Mouse (Mus musculus) layer of hippocampus, adult 2 months (tissue): Measurements from ENCODE around the gene Fam243. TPM values are rescaled to one million over a fixed set of nuclear protein-coding genes. Genes with fewer than 3 reads are reported as not detected.

ENCODE experiments used
- DNase-seq, 2 experiments: peaks; one replicate each; pipeline ENCODE4 v3.0.0; 2022; ENCODE audit warnings: low spot score in 2 of 2
- H3K27ac ChIP-seq: fragments of 200-600 bp; 2 replicates; pipeline ENCODE4 v1.8.1; 2022
- H3K4me3 ChIP-seq: fragments of 200-600 bp; 2 replicates; pipeline ENCODE4 v1.8.1; 2022; ENCODE audit warnings: mild to moderate bottlenecking
- CTCF ChIP-seq: fragments of 200-600 bp; conservative IDR thresholded peaks from 2 replicates; pipeline ENCODE4 v1.8.1; 2022; ENCODE audit warnings: antibody characterized with exemption, mild to moderate bottlenecking, moderate library complexity
- long read RNA-seq, 2 experiments: library from polyadenylated mRNA; stranded (forward); transcript quantifications; one replicate each; pipeline ENCODE4 v2.0.0; 2021; ENCODE audit warnings: borderline mapping rate in 2 of 2
- total RNA-seq, 2 experiments: library from RNA; stranded (reverse); gene quantifications; 2 replicates each; pipeline ENCODE4 v1.2.3; 2021

Gene Fam243
- total RNA-seq = not detected
- long read RNA-seq, experiment 1 = 0 reads
- long read RNA-seq, experiment 2 = 0 reads

- DNase-seq = no peak
- TF ChIP-seq CTCF = no peak
- H3K4me3 ChIP-seq = no peak within 1 kb of the TSS
- no peak within 1 kb of the TSS for H3K27ac ChIP-seq
Observed at GRCm38 (mm10) chr16:92321341-92321740, at the start of gene Fam243. TSS of gene Fam243 (minus strand) at chr16:92321441.

DNA sequence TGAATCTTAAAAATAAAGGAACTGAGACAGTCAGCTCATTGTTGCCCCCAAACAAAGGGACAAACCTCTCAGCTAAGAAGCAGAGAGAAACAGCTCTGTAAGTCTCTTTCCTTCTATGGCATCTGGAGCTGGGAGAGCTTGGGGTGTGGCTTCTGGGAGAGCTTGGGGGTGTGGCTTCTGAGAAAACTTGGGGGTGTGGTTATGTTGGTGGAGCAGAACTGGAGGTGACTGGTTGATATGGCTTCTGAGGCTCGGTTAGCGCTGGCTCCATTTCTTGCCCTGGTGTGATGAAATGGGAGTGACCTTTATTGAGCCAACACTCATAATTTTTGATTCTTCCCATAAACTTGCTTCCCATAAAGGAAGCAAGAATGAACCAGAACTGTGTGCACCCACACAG lies 48.0 kb upstream of the Fam243 start:
- no peak for DNase-seq
- no peak for TF ChIP-seq CTCF
- H3K27ac ChIP-seq = no peak overlapping the region
- H3K4me3 ChIP-seq = no peak overlapping the region

DNA sequence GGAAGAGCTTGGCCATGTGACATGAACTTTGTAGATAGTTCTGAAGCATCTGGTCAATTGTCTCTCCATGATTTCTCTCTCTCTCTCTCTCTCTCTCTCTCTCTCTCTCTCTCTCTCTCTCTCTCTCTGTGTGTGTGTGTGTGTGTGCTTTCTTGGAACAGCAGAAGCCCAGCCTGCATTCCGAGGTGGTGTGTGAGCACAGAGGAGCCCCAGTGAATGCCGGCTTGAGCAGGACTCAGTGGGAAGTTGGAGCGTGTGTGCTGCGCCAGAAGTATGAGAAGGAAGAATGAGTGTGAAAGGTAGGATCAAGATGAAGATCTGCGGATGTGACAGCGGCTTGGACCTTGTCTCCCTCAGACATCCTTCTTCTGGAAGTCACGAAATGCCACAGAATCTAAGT lies 44.2 kb upstream of the Fam243 start:
- no peak for TF ChIP-seq CTCF
- Histone ChIP-seq H3K4me3 (no peak overlapping the region), H3K27ac (no peak overlapping the region)
- DNase-seq = no peak

DNA sequence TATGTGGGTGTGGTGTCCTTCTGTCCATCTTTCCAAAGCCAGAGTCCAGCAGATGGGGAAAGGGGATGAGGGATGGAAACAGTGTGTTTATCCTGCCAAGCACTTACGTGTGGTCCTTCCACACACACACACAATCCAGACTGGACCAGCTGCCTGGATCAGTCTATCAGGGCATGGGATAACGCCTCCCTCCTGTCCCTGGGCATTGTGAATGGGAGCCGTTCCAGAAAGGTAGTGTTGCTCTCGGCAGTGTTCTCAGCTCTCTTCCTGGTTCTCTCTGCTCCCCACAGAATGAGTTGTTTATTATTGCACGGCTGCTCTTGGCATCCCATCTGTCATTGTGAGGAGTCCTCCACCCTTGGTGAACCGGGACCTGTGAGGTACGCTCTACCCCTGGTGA lies 39.5 kb upstream of the Fam243 start:
- no peak for DNase-seq
- H3K4me3 ChIP-seq = no peak overlapping the region
- no peak for TF ChIP-seq CTCF
- H3K27ac ChIP-seq = no peak overlapping the region

DNA sequence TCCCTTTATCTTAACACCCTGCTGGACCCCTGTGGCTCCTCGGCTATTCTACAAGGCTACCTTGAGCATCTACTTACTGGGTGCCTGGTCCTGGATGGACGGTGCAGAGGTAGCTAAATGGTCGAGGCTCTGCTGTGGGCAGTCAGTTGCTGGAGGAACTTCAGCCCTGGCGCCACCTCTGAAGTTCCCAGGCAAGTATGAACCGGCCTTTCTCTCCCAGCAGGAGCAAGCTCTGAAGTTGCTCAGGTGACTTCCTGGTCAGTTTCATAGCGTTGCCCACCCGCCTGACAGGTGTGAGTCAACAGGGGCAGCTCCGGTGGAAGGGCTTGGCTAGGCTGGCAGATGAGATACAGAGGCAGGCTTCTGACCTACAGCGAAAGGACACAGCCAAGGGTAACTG lies 38.0 kb upstream of the Fam243 start, which contains the start of gene Kcne1:
TSS of gene Kcne1 (minus strand) at position 240 of the 400 bp plus-strand sequence.
- no peak for DNase-seq
- no peak for TF ChIP-seq CTCF

DNA sequence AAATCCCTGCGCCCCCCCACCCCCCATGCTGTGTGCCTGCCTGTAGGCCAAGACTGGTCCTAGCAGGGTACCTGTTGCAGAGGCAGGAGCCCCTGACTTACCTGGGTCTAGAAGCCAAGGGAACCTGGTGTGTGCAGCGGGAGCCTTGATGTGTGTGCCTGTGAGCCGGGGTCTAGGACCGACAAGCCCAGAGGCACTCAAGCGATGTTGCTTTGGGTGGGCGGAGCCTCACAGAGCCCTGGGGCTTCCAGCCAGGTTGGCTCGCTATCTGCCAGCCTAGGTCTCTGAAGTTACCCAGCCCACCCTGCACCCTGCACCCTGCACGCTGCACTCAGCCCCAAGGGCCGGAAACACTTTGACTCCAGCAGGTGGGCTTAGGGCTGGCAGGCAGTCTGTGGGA lies 37.5 kb upstream of the Fam243 start:
- no peak for TF ChIP-seq CTCF
- no peak overlapping the region for H3K27ac ChIP-seq
- no peak for DNase-seq
- no peak overlapping the region for H3K4me3 ChIP-seq

More for the DNA sequence above, 38.0 kb upstream of the Fam243 start, which contains the start of gene Kcne1:
- Histone ChIP-seq H3K4me3 (no peak within 1 kb of the TSS), H3K27ac (no peak within 1 kb of the TSS)

DNA sequence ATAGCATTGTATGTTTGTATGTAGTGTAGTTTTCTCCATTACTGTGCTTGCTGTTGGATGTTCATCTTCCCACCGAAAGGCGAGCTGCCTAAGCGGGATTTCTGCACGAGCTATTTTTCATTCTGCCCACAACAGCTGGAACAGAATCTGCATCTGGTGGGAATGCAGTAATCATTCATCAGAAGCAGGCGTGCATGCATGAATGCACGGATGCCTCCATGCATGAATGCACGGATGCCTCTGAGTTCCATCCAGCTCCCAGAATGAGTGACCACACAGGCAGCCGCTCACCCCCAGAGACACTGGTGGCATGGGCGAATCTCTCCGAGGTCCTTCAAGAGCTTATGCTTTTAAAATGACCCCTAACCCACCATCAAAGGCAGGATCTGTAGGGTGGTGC lies 36.3 kb upstream of the Fam243 start:
- no peak for TF ChIP-seq CTCF
- H3K4me3 ChIP-seq = no peak overlapping the region
- no peak overlapping the region for H3K27ac ChIP-seq
- no peak for DNase-seq

- no peak overlapping the region for H3K4me3 ChIP-seq
- no peak overlapping the region for H3K27ac ChIP-seq
- TF ChIP-seq CTCF = no peak
- DNase-seq = no peak
Observed at GRCm38 (mm10) chr16:92357023-92357422, 35.8 kb upstream of the Fam243 start.

GRCm38 (mm10) chr16:92355982-92356381 lies 34.7 kb upstream of the Fam243 start:
- Histone ChIP-seq H3K27ac (no peak overlapping the region), H3K4me3 (no peak overlapping the region)
- DNase-seq = no peak
- TF ChIP-seq CTCF = no peak

GRCm38 (mm10) chr16:92355366-92355765 lies 34.1 kb upstream of the Fam243 start:
- DNase-seq = no peak
- no peak for TF ChIP-seq CTCF
- H3K27ac ChIP-seq = no peak overlapping the region
- H3K4me3 ChIP-seq = no peak overlapping the region

GRCm38 (mm10) chr16:92353897-92354296 lies 32.7 kb upstream of the Fam243 start:
- no peak for DNase-seq
- no peak overlapping the region for H3K27ac ChIP-seq
- TF ChIP-seq CTCF = no peak
- no peak overlapping the region for H3K4me3 ChIP-seq

GRCm38 (mm10) chr16:92353295-92353694 lies 32.1 kb upstream of the Fam243 start:
- H3K27ac ChIP-seq = no peak overlapping the region
- TF ChIP-seq CTCF = no peak
- H3K4me3 ChIP-seq = no peak overlapping the region
- no peak for DNase-seq

- no peak for TF ChIP-seq CTCF
- Histone ChIP-seq H3K27ac (no peak overlapping the region), H3K4me3 (no peak overlapping the region)
- peak; percentile 18 to 20 for DNase-seq
Observed at GRCm38 (mm10) chr16:92348941-92349340, 27.7 kb upstream of the Fam243 start.

DNA sequence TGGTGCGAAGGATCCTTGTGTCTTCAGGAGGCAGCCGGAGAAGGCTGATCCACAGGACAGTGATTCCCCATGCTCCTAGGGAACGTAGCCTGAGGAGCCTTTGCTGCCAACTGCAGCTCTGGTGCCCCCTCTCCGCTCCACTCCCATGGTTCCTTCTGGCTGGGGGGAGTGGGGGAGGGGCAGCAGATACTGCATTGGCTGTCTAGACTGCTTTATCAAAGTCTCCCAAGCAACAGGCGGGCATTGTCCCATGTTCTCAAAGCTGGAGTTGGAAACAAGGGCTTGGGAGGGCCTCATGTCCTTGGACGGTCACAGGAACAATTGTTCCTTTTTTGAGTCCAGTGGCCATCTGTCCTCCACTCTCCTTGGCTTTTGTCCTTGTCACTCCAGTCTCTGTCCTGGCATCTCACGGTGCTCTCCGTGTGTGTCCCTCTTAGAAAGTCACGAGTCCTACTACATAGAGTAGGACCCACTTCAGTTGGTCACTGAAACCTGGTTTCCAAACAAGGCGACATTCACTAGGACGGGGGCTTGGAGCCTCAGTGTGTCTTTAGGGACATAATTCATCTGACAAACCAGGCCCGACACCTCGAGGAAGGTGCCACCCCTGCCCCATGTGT lies 25.2 kb upstream of the Fam243 start:
- Histone ChIP-seq H3K27ac (no peak overlapping the region), H3K4me3 (no peak overlapping the region)
- TF ChIP-seq CTCF = no peak
- no peak for DNase-seq
